Mouse (Mus musculus) left cerebral cortex, adult 2 months (tissue): ENCODE results near the gene Dram2. TPM values are rescaled to one million over a fixed set of nuclear protein-coding genes. Genes with fewer than 3 reads are reported as not detected.

Experiments
- DNase-seq, 2 experiments: peaks; one replicate each; pipeline ENCODE4 v3.0.0; 2021 to 2022; ENCODE audit warnings: low spot score in 2 of 2, mixed read lengths in 1 of 2; ENCODE audit errors: extremely low spot score in 1 of 2
- H3K27ac ChIP-seq: fragments of 200-600 bp; 2 replicates; pipeline ENCODE4 v1.8.1; 2022
- H3K4me3 ChIP-seq: fragments of 200-600 bp; 2 replicates; pipeline ENCODE4 v1.8.1; 2022
- CTCF ChIP-seq: fragments of 200-600 bp; IDR thresholded peaks from 2 replicates; pipeline ENCODE4 v1.8.1; 2022; ENCODE audit warnings: antibody characterized with exemption, mild to moderate bottlenecking, moderate library complexity
- intact Hi-C: fragments of 180-260 bp; cut with DNase I; formaldehyde crosslinking; loops from one replicate; pipeline ENCODE4 v1.15.1; 2025
- long read RNA-seq, 2 experiments: library from polyadenylated mRNA; stranded (forward); transcript quantifications; one replicate each; pipeline ENCODE4 v2.0.0; 2021; ENCODE audit warnings: borderline mapping rate in 2 of 2
- total RNA-seq, 2 experiments: library from RNA; stranded (reverse); gene quantifications; 2 replicates each; pipeline ENCODE4 v1.2.3; 2021

The Dram2 gene
- total RNA-seq, result 10 to 100 TPM; 28.4 to 33.3 TPM
- long read RNA-seq, experiment 1, transcript Dram2-202 (9 exons, 3,271 nt), result major isoform, 9 of 16 reads
- long read RNA-seq, experiment 1, partial matches to known transcripts, result 1 of 16 reads
- long read RNA-seq, experiment 1, other reads (novel, unspliced or antisense), result 5 of 16 reads
- long read RNA-seq, experiment 2, transcript Dram2-202 (9 exons, 3,271 nt), result major isoform, 5 of 7 reads
- long read RNA-seq, experiment 2, partial matches to known transcripts, result 0 of 7 reads
- long read RNA-seq, experiment 2, other reads (novel, unspliced or antisense), result 2 of 7 reads

DNA sequence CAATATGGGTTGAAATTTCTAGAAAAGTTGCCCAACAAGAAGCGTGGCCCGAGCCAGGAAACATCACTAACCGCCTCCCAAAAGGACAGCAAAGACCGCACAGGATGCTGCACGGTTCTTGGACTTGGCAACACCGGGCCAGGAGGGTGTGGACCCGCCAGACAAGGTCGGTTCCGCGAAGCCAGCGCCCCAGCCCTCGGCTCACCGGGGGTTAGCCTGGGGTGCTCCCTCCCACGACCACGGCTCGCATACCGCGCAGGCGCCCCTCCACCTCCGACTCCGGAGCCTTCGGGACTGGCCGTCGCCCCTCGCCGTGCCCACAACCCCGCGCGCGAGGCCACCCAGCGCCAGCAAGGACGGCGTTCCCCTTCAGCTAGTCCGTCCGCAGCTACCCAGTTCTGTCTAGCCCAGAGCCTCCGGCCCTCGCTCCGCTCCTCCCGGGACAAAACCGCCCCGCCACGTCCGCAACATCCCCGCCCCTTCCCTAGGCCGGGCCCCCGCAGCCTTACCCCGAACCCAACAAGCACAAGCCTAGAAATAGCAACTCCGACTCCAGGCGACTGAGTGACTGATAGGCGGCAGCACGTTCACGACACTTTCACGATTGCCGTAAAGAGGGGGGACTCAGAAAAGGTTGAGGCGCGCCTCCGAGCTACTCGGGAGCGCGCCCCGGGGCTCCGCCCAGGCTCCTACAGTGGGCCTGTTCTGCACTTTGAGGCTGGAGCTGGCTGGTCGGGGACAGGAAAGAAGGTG lies at the start of gene Dram2, which contains the start of gene Cept1:
Gene Dram2, plus strand, starts transcription at position 628 of the 753 bp plus-strand sequence.
Gene Cept1, minus strand, starts transcription at position 632 of the 753 bp plus-strand sequence.
- H3K27ac ChIP-seq, result peak within 1 kb of the TSS; percentile 97
- peak within 1 kb of the TSS; percentile 97 for H3K4me3 ChIP-seq
- no peak for TF ChIP-seq CTCF
- peak; percentile 85 to 92 for DNase-seq
- intact Hi-C loops, result loop anchor here (1.0 kb wide), 1 partner anchor 174 kb away; no protein-coding TSS in a partner anchor

DNA sequence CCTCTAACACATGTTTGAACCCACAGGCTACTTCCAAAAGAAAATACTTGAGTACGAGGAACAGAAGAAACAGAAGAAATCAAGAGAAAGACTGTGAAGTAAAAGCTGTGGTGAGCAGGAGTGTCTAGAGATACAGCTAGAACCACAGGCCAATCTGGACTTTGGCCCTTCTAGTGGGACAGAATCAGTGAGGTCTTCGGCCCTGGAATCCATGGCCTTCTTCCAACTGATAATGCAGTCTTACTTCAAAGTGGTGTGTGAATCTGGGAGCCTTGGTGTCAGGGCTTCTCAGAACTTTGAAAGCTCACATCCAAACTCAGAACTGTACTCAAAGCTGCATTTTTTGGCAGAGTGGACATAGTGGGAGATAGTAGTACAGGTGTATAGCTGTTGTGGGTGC lies 47.1 kb upstream of the Dram2 start:
- TF ChIP-seq CTCF, result no peak
- DNase-seq, result no peak
- intact Hi-C loops, result no loop called here

DNA sequence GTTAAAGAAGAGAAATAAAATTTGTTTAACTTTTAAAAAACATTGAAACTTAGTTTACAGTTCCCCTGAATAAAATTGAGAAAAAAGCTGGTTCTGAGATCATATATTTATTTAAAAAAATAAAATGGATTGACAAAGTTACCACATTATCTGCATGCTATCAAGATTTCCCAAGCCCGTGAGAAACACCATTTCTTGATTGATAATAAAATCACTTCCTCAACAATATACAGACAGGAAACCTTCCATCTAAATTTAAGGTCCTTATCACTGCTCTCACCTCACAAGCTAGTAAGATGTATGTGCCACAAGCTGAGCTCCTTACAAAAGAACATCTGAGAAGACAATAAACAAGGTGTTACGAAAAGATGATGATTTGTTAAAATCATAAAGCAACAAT lies 44.7 kb upstream of the Dram2 start:
- Histone ChIP-seq H3K4me3 (no peak overlapping the region), H3K27ac (no peak overlapping the region)
- no peak for TF ChIP-seq CTCF
- intact Hi-C loops, result no loop called here
- DNase-seq, result no peak

More for the DNA sequence above, 47.1 kb upstream of the Dram2 start:
- Histone ChIP-seq H3K4me3 (no peak overlapping the region), H3K27ac (no peak overlapping the region)

DNA sequence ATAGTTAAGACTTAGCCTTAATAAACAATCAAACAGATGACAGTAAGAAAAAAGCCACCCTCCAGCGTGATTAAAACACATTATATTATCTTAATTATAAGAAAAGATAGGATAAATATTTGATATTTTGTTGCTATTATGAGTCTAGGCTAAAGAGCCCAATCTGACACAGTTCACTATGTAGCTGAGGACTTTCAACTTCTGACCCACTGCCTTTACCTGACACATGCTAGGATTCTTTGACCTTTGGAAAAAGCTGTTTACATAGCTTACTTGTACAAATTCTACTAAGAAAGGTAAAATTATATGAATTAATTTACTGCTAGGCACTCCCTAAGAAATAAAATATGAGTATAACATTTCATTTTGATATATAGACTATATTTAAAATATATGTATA lies 36.9 kb upstream of the Dram2 start:
- intact Hi-C loops, result no loop called here
- Histone ChIP-seq H3K27ac (no peak overlapping the region), H3K4me3 (no peak overlapping the region)
- DNase-seq, result no peak
- no peak for TF ChIP-seq CTCF

DNA sequence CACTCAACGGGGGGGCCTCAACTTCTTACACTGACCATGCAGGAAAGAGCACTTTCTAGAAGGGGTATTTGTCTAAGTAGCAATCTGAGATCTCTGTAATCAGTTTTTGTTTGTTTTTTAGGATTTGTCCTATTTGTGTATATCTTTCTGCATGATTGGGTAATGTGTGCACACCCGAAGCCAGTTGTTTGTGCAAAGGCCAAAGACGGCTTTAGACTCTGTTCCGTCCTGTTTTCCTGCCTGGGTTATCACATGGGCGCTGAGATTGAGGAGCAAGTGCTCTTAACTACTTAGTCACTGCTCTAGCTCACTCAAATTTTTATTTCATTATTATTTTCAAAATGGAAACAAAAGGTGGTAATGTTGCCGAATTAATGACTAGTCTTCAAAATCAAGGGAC lies 32.6 kb upstream of the Dram2 start:
- Histone ChIP-seq H3K4me3 (no peak overlapping the region), H3K27ac (no peak overlapping the region)
- intact Hi-C loops, result no loop called here
- no peak for TF ChIP-seq CTCF
- no peak for DNase-seq

DNA sequence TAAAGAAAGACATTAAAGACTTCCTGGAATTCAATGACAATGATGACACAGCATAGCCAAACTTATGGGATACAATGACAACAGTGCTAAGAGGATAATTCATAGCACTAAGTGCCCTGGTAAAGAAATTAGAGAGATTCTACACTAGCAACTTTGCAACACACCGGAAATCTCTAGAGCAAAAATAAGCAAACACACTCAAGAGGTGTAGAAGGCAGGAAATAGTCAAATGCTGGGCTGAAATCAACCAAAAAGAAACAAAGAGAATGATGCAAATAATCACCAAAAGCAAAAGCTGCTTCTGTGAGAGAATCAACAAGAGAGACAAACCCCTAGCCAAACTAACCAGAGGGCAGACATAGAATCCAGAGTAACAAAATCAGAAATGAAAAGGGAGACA lies 24.9 kb upstream of the Dram2 start:
- TF ChIP-seq CTCF, result no peak

DNA sequence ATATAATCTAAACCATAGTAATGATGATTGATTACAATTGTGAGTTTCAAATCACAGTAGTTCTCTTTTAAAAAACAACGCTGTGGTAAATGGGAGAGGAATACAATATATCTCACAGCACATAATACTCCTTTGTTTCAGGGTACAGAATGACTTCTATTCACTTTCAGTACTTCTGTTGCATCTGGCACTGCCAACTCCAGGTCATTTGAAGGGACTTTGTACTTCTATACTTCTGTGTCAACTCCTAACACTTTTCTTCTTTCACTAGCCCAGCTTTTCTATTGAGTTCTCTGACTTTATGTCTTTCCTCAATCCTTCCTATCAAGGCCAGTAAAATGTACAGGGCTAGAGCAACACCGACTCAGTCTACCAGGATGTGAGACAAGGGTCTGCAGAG lies 21.2 kb upstream of the Dram2 start:
- intact Hi-C loops, result no loop called here
- no peak overlapping the region for H3K27ac ChIP-seq
- no peak overlapping the region for H3K4me3 ChIP-seq
- no peak for DNase-seq
- no peak for TF ChIP-seq CTCF

More for the DNA sequence above, 24.9 kb upstream of the Dram2 start:
- Histone ChIP-seq H3K4me3 (no peak overlapping the region), H3K27ac (no peak overlapping the region)
- no peak for DNase-seq
- intact Hi-C loops, result no loop called here

DNA sequence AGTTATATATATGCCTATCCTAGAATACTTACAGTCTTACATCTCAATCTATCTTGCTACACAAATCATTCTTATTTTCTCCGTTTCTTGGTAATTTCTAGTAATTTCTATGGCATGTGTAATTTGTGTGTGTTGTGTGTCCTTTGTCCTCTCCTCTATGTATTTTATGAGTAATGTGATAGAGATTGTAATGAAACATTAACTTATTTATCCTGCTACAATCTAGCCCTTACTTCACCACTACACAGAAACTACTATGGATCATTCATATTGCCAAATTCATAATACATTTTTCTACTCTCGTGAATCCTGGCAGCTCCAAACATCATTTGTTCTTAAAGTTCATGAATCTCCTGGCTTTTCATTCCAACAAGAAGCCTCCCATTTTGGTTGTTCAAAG lies 19.6 kb upstream of the Dram2 start:
- Histone ChIP-seq H3K27ac (no peak overlapping the region), H3K4me3 (no peak overlapping the region)
- intact Hi-C loops, result no loop called here
- no peak for DNase-seq
- TF ChIP-seq CTCF, result no peak

DNA sequence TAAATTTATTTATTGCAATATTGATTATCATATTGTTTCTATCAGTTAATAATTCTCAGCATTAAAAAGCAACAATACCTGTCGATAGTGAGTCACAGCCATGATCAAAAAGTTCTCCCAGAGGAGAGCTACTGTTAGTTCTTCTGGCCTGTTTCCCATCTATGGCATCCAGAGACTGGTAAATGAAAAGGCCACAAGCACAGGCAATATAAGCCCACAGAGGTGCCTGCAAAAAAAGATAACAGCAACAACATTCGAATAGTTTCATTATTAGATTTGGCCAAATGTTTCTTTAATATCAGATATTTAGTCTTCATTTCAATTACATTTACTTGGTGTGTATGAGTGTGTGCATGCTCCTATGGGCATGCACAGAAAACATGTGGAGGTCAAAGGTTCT lies 14.3 kb upstream of the Dram2 start:
- no peak for DNase-seq
- intact Hi-C loops, result no loop called here
- no peak for TF ChIP-seq CTCF
- Histone ChIP-seq H3K27ac (no peak overlapping the region), H3K4me3 (no peak overlapping the region)

DNA sequence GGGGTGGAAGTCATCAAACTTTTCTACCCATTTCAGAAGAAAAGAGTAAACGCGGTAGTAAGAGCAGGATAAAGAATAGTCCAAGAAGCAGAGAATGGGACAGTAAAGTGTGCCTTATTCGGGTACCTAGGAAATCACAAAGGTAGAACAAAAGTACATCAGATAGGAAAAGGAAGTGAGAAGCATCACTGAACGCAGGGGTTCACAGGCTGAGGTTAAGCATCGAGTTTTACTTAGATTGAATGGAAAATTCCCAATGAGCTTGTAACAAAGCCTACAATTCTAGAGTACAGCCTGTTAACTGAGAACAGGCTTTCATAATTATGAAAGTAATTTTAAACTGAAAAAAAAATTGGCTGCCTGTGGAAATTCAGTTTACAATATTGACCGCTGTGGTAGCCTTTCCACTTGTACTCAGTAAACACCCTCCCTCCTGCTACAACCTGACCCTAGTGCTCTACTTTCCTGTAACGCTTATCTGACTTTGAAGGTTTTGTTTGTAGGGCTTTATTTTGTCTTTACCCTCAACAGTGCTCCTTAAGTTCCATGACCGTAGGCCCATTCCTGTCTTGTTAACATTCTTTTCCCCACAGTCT lies 2.8 kb upstream of the Dram2 start:
- no peak for DNase-seq
- intact Hi-C loops, result no loop called here
- TF ChIP-seq CTCF, result no peak
- H3K4me3 ChIP-seq, result no peak overlapping the region
- no peak overlapping the region for H3K27ac ChIP-seq

DNA sequence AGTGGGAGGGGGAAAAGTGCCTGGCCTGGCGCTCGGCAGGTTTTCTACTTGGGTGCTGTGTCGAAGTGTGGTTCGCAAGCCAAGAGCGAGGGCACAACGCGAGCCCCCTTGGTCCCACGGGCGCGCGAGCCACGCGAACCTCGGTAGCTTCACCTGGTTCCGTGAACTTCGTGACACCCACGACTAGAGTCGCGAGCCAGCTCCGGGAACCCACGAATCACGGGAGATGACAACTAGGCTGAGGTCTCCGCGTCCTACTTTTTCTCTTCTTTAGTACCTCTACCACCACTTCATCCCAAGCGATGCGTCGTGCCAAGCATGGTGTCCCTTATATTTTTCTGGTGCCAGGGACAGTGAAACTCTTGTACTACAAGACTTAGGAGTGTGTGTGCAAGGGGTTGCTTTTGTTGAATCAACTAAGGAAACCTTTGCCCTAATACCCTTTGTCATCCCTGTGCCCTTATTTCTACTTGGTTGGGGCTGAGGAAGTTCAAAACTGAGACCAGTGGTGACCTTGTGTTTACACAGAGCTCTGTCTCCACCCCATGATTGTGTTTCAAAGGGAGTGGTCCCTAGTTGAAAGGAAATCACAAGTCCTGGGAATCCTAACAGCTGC lies 434 bp downstream of the Dram2 start:
- Histone ChIP-seq H3K27ac (peak overlapping the region; percentile 97), H3K4me3 (peak overlapping the region; percentile 97)
- intact Hi-C loops, result loop anchor here (1.0 kb wide), 1 partner anchor 173 kb away; no protein-coding TSS in a partner anchor
- TF ChIP-seq CTCF, result no peak
- DNase-seq, result no peak

DNA sequence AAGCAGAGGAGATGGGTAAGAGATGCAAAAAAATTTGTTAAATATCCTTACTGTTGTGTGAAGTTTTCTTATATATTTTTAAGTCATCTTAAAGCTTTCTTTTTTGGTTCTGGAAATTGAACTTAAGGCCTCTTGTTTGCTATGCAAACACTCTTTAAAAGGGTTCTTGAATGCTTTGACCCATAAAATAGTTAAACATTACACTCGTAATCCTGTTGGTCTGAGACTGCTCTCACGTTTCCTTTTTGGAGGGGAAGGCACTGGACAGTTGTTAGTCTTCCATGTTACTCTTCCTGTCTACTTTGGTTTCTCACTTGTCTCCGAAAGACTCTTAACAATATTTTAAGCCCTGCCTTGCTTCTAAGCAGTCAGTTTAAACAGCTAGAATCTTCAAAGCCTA lies 1.4 kb downstream of the Dram2 start:
- peak overlapping the region; percentile 97 for H3K4me3 ChIP-seq
- H3K27ac ChIP-seq, result no peak overlapping the region

More for the DNA sequence above, 1.4 kb downstream of the Dram2 start:
- DNase-seq, result no peak
- TF ChIP-seq CTCF, result no peak
- intact Hi-C loops, result no loop called here
